Mouse (Mus musculus) heart, embryonic 11.5 days (tissue): ENCODE data around the gene Arhgef6. TPM values are rescaled to one million over a fixed set of nuclear protein-coding genes. Genes with fewer than 3 reads are reported as not detected.

Experiments used
- ATAC-seq: fragments of 200-750 bp; cut with Nextera tagmentation; replicated peaks from 2 replicates; pipeline ENCODE4 v1.8.0; 2017; ENCODE audit warnings: moderate library complexity; ENCODE audit not compliant: insufficient number of reproducible peaks, low FRiP score, low TSS enrichment
- H3K27ac ChIP-seq: fragments of 300-500 bp; sonication (generic); 2 replicates; pipeline ENCODE4 v1.5.1; 2014; ENCODE audit warnings: mild to moderate bottlenecking, low read depth, low read length
- H3K27me3 ChIP-seq: fragments of 300-500 bp; sonication (generic); 2 replicates; pipeline ENCODE4 v1.6.1; 2014; ENCODE audit warnings: mild to moderate bottlenecking, low read length, mixed read lengths; ENCODE audit not compliant: control insufficient read depth, insufficient read depth
- H3K36me3 ChIP-seq: fragments of 300-500 bp; sonication (generic); 2 replicates; pipeline ENCODE4 v1.6.1; 2014; ENCODE audit warnings: mild to moderate bottlenecking, low read length, moderate library complexity, mixed read lengths; ENCODE audit not compliant: control insufficient read depth, insufficient read depth
- H3K4me1 ChIP-seq: fragments of 300-500 bp; sonication (generic); 2 replicates; pipeline ENCODE4 v1.6.1; 2014; ENCODE audit warnings: low read length; ENCODE audit not compliant: control insufficient read depth, insufficient read depth
- H3K4me2 ChIP-seq: fragments of 300-500 bp; sonication (generic); 2 replicates; pipeline ENCODE4 v1.6.1; 2014; ENCODE audit warnings: mild to moderate bottlenecking, moderate library complexity
- H3K4me3 ChIP-seq: fragments of 300-500 bp; sonication (generic); 2 replicates; pipeline ENCODE4 v1.5.1; 2014; ENCODE audit warnings: low read depth, low read length
- H3K9ac ChIP-seq: fragments of 300-500 bp; sonication (generic); 2 replicates; pipeline ENCODE4 v1.6.1; 2014; ENCODE audit warnings: mild to moderate bottlenecking, low read depth, low read length, moderate library complexity
- H3K9me3 ChIP-seq: fragments of 300-500 bp; sonication (generic); replicated peaks from 2 replicates; pipeline ENCODE4 v1.6.1; 2016; ENCODE audit warnings: low read length; ENCODE audit not compliant: control insufficient read depth
- WGBS: fragments of 180-500 bp; shearing (Covaris S2); extraction: QIAGEN DNeasy Blood & Tissue Kit; methylation state at CpG from one replicate; pipeline ENCODE4 v1.1.7; 2014; ENCODE audit not compliant: insufficient replicate concordance; 5-methylcytosine and 5-hydroxymethylcytosine counted together
- polyA plus RNA-seq: library from polyadenylated mRNA; unstranded; fragments of >200 nt; fragmentation: Nextera tagmentation; extraction: Ambion mirVana; gene quantifications from 2 replicates; pipeline ENCODE4 v1.2.1, GENCODE M21; 2014

Gene Arhgef6
- polyA plus RNA-seq, 1 experiment from 2014 or later, result 26.5 TPM

GRCm38 (mm10) chrX:57200397-57200796, 138.1 kb downstream of the Arhgef6 start:
- Histone ChIP-seq H3K4me1 (no peaks in the 10 kb centered on the region), H3K4me2 (no peak overlapping the region), H3K36me3 (no peaks in the 10 kb centered on the region), H3K27me3 (no peaks in the 10 kb centered on the region), H3K4me3 (no peak overlapping the region), H3K27ac (no peak overlapping the region), H3K9ac (no peak overlapping the region), H3K9me3 (no peaks in the 10 kb centered on the region)
- no peak for ATAC-seq
- WGBS, result 57% methylated on average over 2 of the region's 2 CpGs

GRCm38 (mm10) chrX:57198036-57198435, 140.5 kb downstream of the Arhgef6 start:
- H3K4me3 ChIP-seq, result no peak overlapping the region
- H3K9ac ChIP-seq, result no peak overlapping the region
- no peak overlapping the region for H3K4me2 ChIP-seq
- no peaks in the 10 kb centered on the region for H3K36me3 ChIP-seq
- no peaks in the 10 kb centered on the region for H3K9me3 ChIP-seq
- no peak for ATAC-seq
- no peaks in the 10 kb centered on the region for H3K27me3 ChIP-seq
- H3K4me1 ChIP-seq, result no peaks in the 10 kb centered on the region
- no peak overlapping the region for H3K27ac ChIP-seq
- WGBS, result 54% methylated on average over 2 of the region's 2 CpGs

- no peak for ATAC-seq
- Histone ChIP-seq H3K4me1 (no peaks in the 10 kb centered on the region), H3K4me2 (no peak overlapping the region), H3K9me3 (no peaks in the 10 kb centered on the region), H3K4me3 (no peak overlapping the region), H3K27me3 (no peaks in the 10 kb centered on the region), H3K9ac (no peak overlapping the region), H3K36me3 (no peaks in the 10 kb centered on the region), H3K27ac (no peak overlapping the region)
- 82% methylated on average over 9 of the region's 9 CpGs for WGBS
These were observed 142.2 kb downstream of the Arhgef6 start for GRCm38 (mm10) chrX:57196319-57196718.

- no peak overlapping the region for H3K9ac ChIP-seq
- H3K36me3 ChIP-seq, result no peaks in the 10 kb centered on the region
- 66% methylated on average over 5 of the region's 5 CpGs for WGBS
- no peak overlapping the region for H3K4me3 ChIP-seq
- no peak overlapping the region for H3K27ac ChIP-seq
- ATAC-seq, result no peak
- H3K4me2 ChIP-seq, result no peak overlapping the region
- H3K27me3 ChIP-seq, result no peaks in the 10 kb centered on the region
- no peaks in the 10 kb centered on the region for H3K4me1 ChIP-seq
- no peaks in the 10 kb centered on the region for H3K9me3 ChIP-seq
These were observed 149.2 kb downstream of the Arhgef6 start for GRCm38 (mm10) chrX:57189335-57189734.

GRCm38 (mm10) chrX:57187301-57187700, 151.2 kb downstream of the Arhgef6 start:
- ATAC-seq, result no peak
- H3K27ac ChIP-seq, result no peak overlapping the region
- H3K4me1 ChIP-seq, result no peaks in the 10 kb centered on the region
- H3K27me3 ChIP-seq, result no peaks in the 10 kb centered on the region
- H3K9ac ChIP-seq, result no peak overlapping the region
- no peak overlapping the region for H3K4me3 ChIP-seq
- H3K4me2 ChIP-seq, result no peak overlapping the region
- H3K9me3 ChIP-seq, result no peaks in the 10 kb centered on the region
- WGBS, result 62% methylated on average over 8 of the region's 8 CpGs
- H3K36me3 ChIP-seq, result no peaks in the 10 kb centered on the region

GRCm38 (mm10) chrX:57183359-57183758, 155.2 kb downstream of the Arhgef6 start:
- H3K4me2 ChIP-seq, result no peak overlapping the region
- ATAC-seq, result no peak
- no peak overlapping the region for H3K27ac ChIP-seq
- H3K4me1 ChIP-seq, result no peaks in the 10 kb centered on the region
- no peaks in the 10 kb centered on the region for H3K36me3 ChIP-seq
- no peaks in the 10 kb centered on the region for H3K27me3 ChIP-seq
- no peaks in the 10 kb centered on the region for H3K9me3 ChIP-seq
- H3K4me3 ChIP-seq, result no peak overlapping the region
- WGBS, result 82% methylated on average over 3 of the region's 3 CpGs
- no peak overlapping the region for H3K9ac ChIP-seq

- Histone ChIP-seq H3K4me1 (no peaks in the 10 kb centered on the region), H3K27me3 (no peaks in the 10 kb centered on the region), H3K36me3 (no peaks in the 10 kb centered on the region), H3K27ac (no peak overlapping the region), H3K4me3 (no peak overlapping the region), H3K9ac (no peak overlapping the region), H3K9me3 (no peaks in the 10 kb centered on the region), H3K4me2 (no peak overlapping the region)
- 83% methylated on average over 2 of the region's 2 CpGs for WGBS
- no peak for ATAC-seq
These were observed 156.1 kb downstream of the Arhgef6 start for GRCm38 (mm10) chrX:57182470-57182869.

Other genes with a start within 250 kb of the Arhgef6 start
- not detected in 2 replicates for gene Cd40lg, start 126.6 kb downstream of the Arhgef6 start, polyA plus RNA-seq
- 94.5 and 96.2 TPM in 2 replicates for gene Rbmx, start 54.3 kb upstream of the Arhgef6 start, polyA plus RNA-seq
- not detected in 2 replicates for gene Gm364, start 70.4 kb upstream of the Arhgef6 start, polyA plus RNA-seq
- gene Gpr101, start 165.0 kb upstream of the Arhgef6 start, polyA plus RNA-seq, result not detected in 2 replicates